Mouse (Mus musculus): ENCODE data around the gene Cd6. TPM values are rescaled to one million over a fixed set of nuclear protein-coding genes. Genes with fewer than 3 reads are reported as not detected.

The Cd6 gene
- total and polyA plus RNA-seq, 3 experiments = not detected

GRCm38 (mm10) chr19:10803751-10804150, 26.1 kb downstream of the Cd6 start:
- Histone ChIP-seq H3K36me3 (ENCODE audit: control insufficient read depth in 1 of 2, insufficient read depth in 2 of 2, low read length in 2 of 2) (no peaks in the 10 kb centered on the region), H3K9ac (ENCODE audit: control insufficient read depth, low read depth, low read length, poor library complexity, severe bottlenecking) (no peak overlapping the region), H3K4me3 (ENCODE audit: control insufficient read depth in 1 of 2, insufficient read depth in 1 of 2, low read depth in 2 of 2, low read length in 2 of 2) (no peak overlapping the region), H3K27me3 (ENCODE audit: control insufficient read depth in 1 of 2, insufficient read depth in 2 of 2, low read length in 2 of 2) (peaks cover 2 to 6% of the 10 kb centered on the region in 2 experiments; a peak in 3 of 4 replicates), H3K9me3 (replicated peaks; ENCODE audit: insufficient read depth, low read length) (no peaks in the 10 kb centered on the region), H3K79me2 (ENCODE audit: control insufficient read depth, insufficient read depth, low read length, poor library complexity) (no peaks in the 10 kb centered on the region), H3K4me1 (ENCODE audit: control insufficient read depth in 1 of 2, insufficient read depth in 2 of 2, low read length in 2 of 2) (no peaks in the 10 kb centered on the region), H3K27ac (ENCODE audit: control insufficient read depth, low read depth, low read length) (no peak overlapping the region)
- DNase-seq (ENCODE audit: low read depth, low spot score) = no peak
- TF ChIP-seq MYB (IDR thresholded peaks at IDR 0.05; ENCODE audit: low read depth, low read length) (no peak), CHD2 (IDR thresholded peaks at IDR 0.05; ENCODE audit: low read length) (no peak), MXI1 (IDR thresholded peaks at IDR 0.05; ENCODE audit: low read depth, low read length) (no peak), KAT2A (conservative IDR thresholded peaks at IDR 0.05; ENCODE audit: low read depth, low read length) (no peak), TCF12 (IDR thresholded peaks at IDR 0.05; ENCODE audit: low read depth, low read length) (no peak), TBP (IDR thresholded peaks at IDR 0.05; ENCODE audit: low read depth, low read length) (no peak), USF2 (IDR thresholded peaks at IDR 0.05; ENCODE audit: borderline replicate concordance in 1 of 2, insufficient read depth in 1 of 2, low read depth in 1 of 2, low read length in 2 of 2) (no peak), ELF1 (IDR thresholded peaks at IDR 0.05; ENCODE audit: low read depth, low read length) (no peak), POLR2A (IDR thresholded peaks at IDR 0.05; ENCODE audit: control insufficient read depth in 1 of 2, insufficient read depth in 1 of 2, low read depth in 1 of 2, low read length in 2 of 2, poor library complexity in 1 of 2) (no peak), JUND (IDR thresholded peaks at IDR 0.05; ENCODE audit: low read depth, low read length) (no peak)

GRCm38 (mm10) chr19:10801906-10802305, 28.0 kb downstream of the Cd6 start:
- peaks cover 2 to 4% of the 10 kb centered on the region in 2 experiments; a peak in 3 of 4 replicates for H3K27me3 ChIP-seq (ENCODE audit: control insufficient read depth in 1 of 2, insufficient read depth in 2 of 2, low read length in 2 of 2)
- H3K9ac ChIP-seq (ENCODE audit: control insufficient read depth, low read depth, low read length, poor library complexity, severe bottlenecking) = no peak overlapping the region
- no peaks in the 10 kb centered on the region for H3K79me2 ChIP-seq (ENCODE audit: control insufficient read depth, insufficient read depth, low read length, poor library complexity)
- TF ChIP-seq E2F4 (IDR thresholded peaks at IDR 0.05; ENCODE audit: borderline replicate concordance, low read depth, low read length) (no peak), CTCF (IDR thresholded peaks at IDR 0.05 in 2 of 3, conservative IDR thresholded peaks at IDR 0.05 in 1 of 3; ENCODE audit: control insufficient read depth in 1 of 3, insufficient read depth in 1 of 3, low read depth in 2 of 3, low read length in 3 of 3, poor library complexity in 1 of 3, severe bottlenecking in 1 of 3) (no peak), MAX (IDR thresholded peaks at IDR 0.05; ENCODE audit: low read length) (no peak), TCF12 (IDR thresholded peaks at IDR 0.05; ENCODE audit: low read depth, low read length) (no peak), MEF2A (IDR thresholded peaks at IDR 0.05; ENCODE audit: extremely low read depth, insufficient replicate concordance, low read depth, low read length, poor library complexity, severe bottlenecking) (no peak), JUND (IDR thresholded peaks at IDR 0.05; ENCODE audit: low read depth, low read length) (no peak), TAL1 (IDR thresholded peaks at IDR 0.05; ENCODE audit: low read length) (no peak), MAZ (IDR thresholded peaks at IDR 0.05; ENCODE audit: low read depth, low read length) (no peak), EP300 (IDR thresholded peaks at IDR 0.05; ENCODE audit: low read depth in 1 of 2, low read length in 2 of 2) (no peak), TBP (IDR thresholded peaks at IDR 0.05; ENCODE audit: low read depth, low read length) (no peak), SMC3 (IDR thresholded peaks at IDR 0.05; ENCODE audit: low read depth, low read length) (no peak), POLR2A (IDR thresholded peaks at IDR 0.05; ENCODE audit: control insufficient read depth in 1 of 2, insufficient read depth in 1 of 2, low read depth in 1 of 2, low read length in 2 of 2, poor library complexity in 1 of 2) (no peak), ELF1 (IDR thresholded peaks at IDR 0.05; ENCODE audit: low read depth, low read length) (no peak)
- H3K36me3 ChIP-seq (ENCODE audit: control insufficient read depth in 1 of 2, insufficient read depth in 2 of 2, low read length in 2 of 2) = no peaks in the 10 kb centered on the region
- no peak overlapping the region for H3K27ac ChIP-seq (ENCODE audit: control insufficient read depth, low read depth, low read length)
- no peak overlapping the region for H3K4me3 ChIP-seq (ENCODE audit: control insufficient read depth in 1 of 2, insufficient read depth in 1 of 2, low read depth in 2 of 2, low read length in 2 of 2)
- H3K9me3 ChIP-seq (replicated peaks; ENCODE audit: insufficient read depth, low read length) = no peaks in the 10 kb centered on the region
- H3K4me1 ChIP-seq (ENCODE audit: control insufficient read depth in 1 of 2, insufficient read depth in 2 of 2, low read length in 2 of 2) = no peaks in the 10 kb centered on the region
- DNase-seq (ENCODE audit: low read depth, low spot score) = no peak
